Comparison of ENCODE assay signal across 17 mouse cellular contexts in genomic region chr1:188568295-188568961, GRCm38 (mm10).
A peak's percentile ranks its signal among the peaks of the same experiment; 100 is the strongest.
DNase-seq lines count a peak whose midpoint lies in the region; ATAC-seq and TF ChIP-seq lines count a peak whose summit lies in the region.
"Had no signal": no experiment of that assay in that cellular context is flagged by ENCODE, and none has a peak within 500 bp of the region (broad histone marks: within the 10 kb centered on the region; RNA-seq: fewer than 3 reads in every experiment).

No protein-coding gene starts in this region.

- intact Hi-C loops in left cerebral cortex, postnatal 25 days (cut with DNase I): no loop called here

- H3K9me3 ChIP-seq in hindbrain, postnatal 0 days (ENCODE audit: low read length): no peaks in the 10 kb centered on the region
- no peaks in the 10 kb centered on the region for H3K9me3 ChIP-seq in hindbrain, embryonic 13.5 days
- H3K9me3 ChIP-seq in forebrain, embryonic 12.5 days: no peaks in the 10 kb centered on the region
- H3K9me3 ChIP-seq in forebrain, postnatal 0 days (ENCODE audit: low read length): no peaks in the 10 kb centered on the region
- H3K9me3 ChIP-seq in kidney, embryonic 14.5 days (ENCODE audit: control insufficient read depth, low read length): no peaks in the 10 kb centered on the region
- H3K9me3 ChIP-seq in limb, embryonic 10.5 days (replicated peaks): no peaks in the 10 kb centered on the region
- H3K9me3 ChIP-seq: embryonic facial prominence, embryonic 15.5 days; midbrain, embryonic 12.5 days; neural tube, embryonic 12.5 days; stomach, embryonic 15.5 days had no signal

- no peaks in the 10 kb centered on the region for H3K36me3 ChIP-seq in hindbrain, postnatal 0 days (ENCODE audit: insufficient read depth, low read length)
- H3K36me3 ChIP-seq in hindbrain, embryonic 13.5 days: no peaks in the 10 kb centered on the region
- no peaks in the 10 kb centered on the region for H3K36me3 ChIP-seq in forebrain, embryonic 12.5 days (replicated peaks)
- H3K36me3 ChIP-seq in forebrain, postnatal 0 days (ENCODE audit: insufficient read depth): no peaks in the 10 kb centered on the region
- H3K36me3 ChIP-seq in kidney, embryonic 14.5 days (ENCODE audit: control insufficient read depth, insufficient read depth, low read length): no peaks in the 10 kb centered on the region
- H3K36me3 ChIP-seq in limb, embryonic 10.5 days: no peaks in the 10 kb centered on the region
- H3K36me3 ChIP-seq: embryonic facial prominence, embryonic 15.5 days; midbrain, embryonic 12.5 days; neural tube, embryonic 12.5 days; stomach, embryonic 15.5 days had no signal

- DNase-seq in hindbrain, postnatal 0 days (ENCODE audit: low spot score): peak; percentile 67
- DNase-seq in forebrain, postnatal 0 days: peak; percentile 47
- peak; percentile 9 to 54 for DNase-seq in left cerebral cortex, postnatal 25 days (ENCODE audit: low spot score in 2 of 2)
- DNase-seq in limb, embryonic 10.5 days (ENCODE audit: low spot score): no peak
- DNase-seq: kidney, adult 18-20 months; liver; thymus, postnatal 36 days had no signal

- no peak for TF ChIP-seq CTCF in hindbrain, postnatal 0 days (IDR thresholded peaks at IDR 0.05; ENCODE audit: low read depth)
- TF ChIP-seq CTCF in forebrain, postnatal 0 days (IDR thresholded peaks at IDR 0.05; ENCODE audit: low read depth): no peak

- H3K4me1 ChIP-seq in hindbrain, postnatal 0 days (ENCODE audit: insufficient read depth, low read length): no peaks in the 10 kb centered on the region
- 0 out of 2 replicates have a peak, but pooled peaks cover 8% of the 10 kb centered on the region for H3K4me1 ChIP-seq in hindbrain, embryonic 13.5 days (replicated peaks)
- no peaks in the 10 kb centered on the region; the same call in 1 of the 2 replicates for H3K4me1 ChIP-seq in forebrain, embryonic 12.5 days
- H3K4me1 ChIP-seq in forebrain, postnatal 0 days (ENCODE audit: insufficient read depth): 0 out of 2 replicates have a peak, but pooled peaks cover 5% of the 10 kb centered on the region
- H3K4me1 ChIP-seq in kidney, embryonic 14.5 days (ENCODE audit: control insufficient read depth, insufficient read depth, low read length): no peaks in the 10 kb centered on the region
- H3K4me1 ChIP-seq in limb, embryonic 10.5 days: no peaks in the 10 kb centered on the region
- H3K4me1 ChIP-seq: embryonic facial prominence, embryonic 15.5 days; neural tube, embryonic 12.5 days; stomach, embryonic 15.5 days had no signal

- ATAC-seq in hindbrain, postnatal 0 days: peak; percentile 68
- ATAC-seq in hindbrain, embryonic 13.5 days (ENCODE audit: low FRiP score): no peak
- ATAC-seq in forebrain, embryonic 12.5 days (ENCODE audit: low FRiP score): peak; percentile 53; the same call in 1 of the 2 replicates
- ATAC-seq in forebrain, postnatal 0 days: 0 out of 2 replicates have a peak, but pooled peaks have one; percentile 18
- no peak for ATAC-seq in kidney, embryonic 14.5 days (ENCODE audit: low FRiP score, low TSS enrichment)
- ATAC-seq: Patski had no signal

- no peak overlapping the region for H3K9ac ChIP-seq in hindbrain, postnatal 0 days (replicated peaks; ENCODE audit: low read length)
- H3K9ac ChIP-seq in hindbrain, embryonic 13.5 days: no peak overlapping the region
- no peak overlapping the region for H3K9ac ChIP-seq in forebrain, embryonic 12.5 days
- no peak overlapping the region for H3K9ac ChIP-seq in forebrain, postnatal 0 days
- no peak overlapping the region for H3K9ac ChIP-seq in kidney, embryonic 14.5 days (ENCODE audit: low read depth, low read length)
- H3K9ac ChIP-seq: embryonic facial prominence, embryonic 15.5 days; midbrain, embryonic 12.5 days; neural tube, embryonic 12.5 days; stomach, embryonic 15.5 days had no signal

- H3K4me3 ChIP-seq in hindbrain, postnatal 0 days (ENCODE audit: low read length): no peak overlapping the region
- no peak overlapping the region for H3K4me3 ChIP-seq in hindbrain, embryonic 13.5 days
- no peak overlapping the region for H3K4me3 ChIP-seq in forebrain, embryonic 12.5 days (replicated peaks)
- H3K4me3 ChIP-seq in forebrain, postnatal 0 days (ENCODE audit: low read depth, low read length): no peak overlapping the region
- no peak overlapping the region for H3K4me3 ChIP-seq in kidney, embryonic 14.5 days (ENCODE audit: low read length)
- H3K4me3 ChIP-seq in limb, embryonic 10.5 days: no peak overlapping the region
- H3K4me3 ChIP-seq: embryonic facial prominence, embryonic 15.5 days; midbrain, embryonic 12.5 days; neural tube, embryonic 12.5 days; stomach, embryonic 15.5 days had no signal

- no peak overlapping the region for H3K4me2 ChIP-seq in hindbrain, postnatal 0 days (ENCODE audit: low read depth, low read length)
- H3K4me2 ChIP-seq in hindbrain, embryonic 13.5 days: no peak overlapping the region
- H3K4me2 ChIP-seq in forebrain, embryonic 12.5 days: no peak overlapping the region
- H3K4me2 ChIP-seq in forebrain, postnatal 0 days (ENCODE audit: low read depth): no peak overlapping the region
- H3K4me2 ChIP-seq in kidney, embryonic 14.5 days (replicated peaks; ENCODE audit: low read depth, low read length): no peak overlapping the region
- H3K4me2 ChIP-seq: embryonic facial prominence, embryonic 15.5 days; heart, embryonic 11.5 days; midbrain, embryonic 12.5 days; neural tube, embryonic 12.5 days; stomach, embryonic 15.5 days had no signal

- 59% methylated on average over 9 of the region's 9 CpGs for WGBS in hindbrain, postnatal 0 days
- WGBS in hindbrain, embryonic 13.5 days: 73% methylated on average over 9 of the region's 9 CpGs
- 71% methylated on average over 9 of the region's 9 CpGs for WGBS in forebrain, embryonic 12.5 days
- WGBS in forebrain, postnatal 0 days: 38% methylated on average over 9 of the region's 9 CpGs
- WGBS in kidney, embryonic 14.5 days: 89% methylated on average over 9 of the region's 9 CpGs
- WGBS in limb, embryonic 10.5 days: 88% methylated on average over 9 of the region's 9 CpGs

- H3K27me3 ChIP-seq in hindbrain, postnatal 0 days (ENCODE audit: insufficient read depth, low read length): no peaks in the 10 kb centered on the region
- no peaks in the 10 kb centered on the region for H3K27me3 ChIP-seq in hindbrain, embryonic 13.5 days
- H3K27me3 ChIP-seq in forebrain, embryonic 12.5 days: no peaks in the 10 kb centered on the region
- no peaks in the 10 kb centered on the region for H3K27me3 ChIP-seq in forebrain, postnatal 0 days (ENCODE audit: insufficient read depth, low read length)
- H3K27me3 ChIP-seq in kidney, embryonic 14.5 days (ENCODE audit: control insufficient read depth, insufficient read depth, low read length): no peaks in the 10 kb centered on the region
- no peaks in the 10 kb centered on the region for H3K27me3 ChIP-seq in limb, embryonic 10.5 days (ENCODE audit: low read depth, poor library complexity, severe bottlenecking)
- H3K27me3 ChIP-seq: CH12.LX; embryonic facial prominence, embryonic 15.5 days; midbrain, embryonic 12.5 days; neural tube, embryonic 12.5 days; stomach, embryonic 15.5 days had no signal

- no peak overlapping the region for H3K27ac ChIP-seq in hindbrain, postnatal 0 days
- H3K27ac ChIP-seq in hindbrain, embryonic 13.5 days: no peak overlapping the region
- no peak overlapping the region for H3K27ac ChIP-seq in forebrain, embryonic 12.5 days
- H3K27ac ChIP-seq in forebrain, postnatal 0 days (ENCODE audit: low read depth, low read length): no peak overlapping the region
- no peak overlapping the region for H3K27ac ChIP-seq in kidney, embryonic 14.5 days (ENCODE audit: low read depth, low read length)
- no peak overlapping the region for H3K27ac ChIP-seq in limb, embryonic 10.5 days
- H3K27ac ChIP-seq: embryonic facial prominence, embryonic 15.5 days; midbrain, embryonic 12.5 days; neural tube, embryonic 12.5 days; stomach, embryonic 15.5 days had no signal

Comparison
In these comparisons a context has a peak if more than half of its experiments do, and no peak if none do; other contexts are left out.
1. ATAC-seq: peak in hindbrain, postnatal 0 days (single experiment), forebrain, embryonic 12.5 days (single experiment) and forebrain, postnatal 0 days (single experiment); none in hindbrain, embryonic 13.5 days (single experiment) and kidney, embryonic 14.5 days (single experiment).